Mouse (Mus musculus): ENCODE measurements around the gene Sema3a.

Gene Sema3a

GRCm38 (mm10) chr5:13318728-13319429 lies 193.7 kb downstream of the Sema3a start:
- intact Hi-C loops (cut with DNase I): no loop called here

- intact Hi-C loops (cut with DNase I): no loop called here
Observed at GRCm38 (mm10) chr5:13320138-13320537, 194.9 kb downstream of the Sema3a start.

- intact Hi-C loops (cut with DNase I): no loop called here
Observed at GRCm38 (mm10) chr5:13327281-13327680, 202.1 kb downstream of the Sema3a start.

GRCm38 (mm10) chr5:13331412-13331811 lies 206.2 kb downstream of the Sema3a start:
- intact Hi-C loops (cut with DNase I): no loop called here

- intact Hi-C loops (cut with DNase I): no loop called here
Observed at GRCm38 (mm10) chr5:13337665-13338064, 212.5 kb downstream of the Sema3a start.

GRCm38 (mm10) chr5:13347068-13347467 lies 221.9 kb downstream of the Sema3a start:
- intact Hi-C loops (cut with DNase I): no loop called here

- intact Hi-C loops (cut with DNase I): no loop called here
Observed at GRCm38 (mm10) chr5:13351611-13352010, 226.4 kb downstream of the Sema3a start.

- intact Hi-C loops (cut with DNase I): no loop called here
Observed at GRCm38 (mm10) chr5:13352995-13353394, 227.8 kb downstream of the Sema3a start.

GRCm38 (mm10) chr5:13353539-13353938 lies 228.3 kb downstream of the Sema3a start:
- intact Hi-C loops (cut with DNase I): no loop called here

- intact Hi-C loops (cut with DNase I): no loop called here
Observed at GRCm38 (mm10) chr5:13354913-13355312, 229.7 kb downstream of the Sema3a start.

GRCm38 (mm10) chr5:13358770-13359169 lies 233.6 kb downstream of the Sema3a start:
- intact Hi-C loops (cut with DNase I): no loop called here

- intact Hi-C loops (cut with DNase I): no loop called here
Observed at GRCm38 (mm10) chr5:13360711-13361110, 235.5 kb downstream of the Sema3a start.

GRCm38 (mm10) chr5:13365108-13365507 lies 239.9 kb downstream of the Sema3a start:
- intact Hi-C loops (cut with DNase I): no loop called here

- intact Hi-C loops (cut with DNase I): no loop called here
Observed at GRCm38 (mm10) chr5:13379223-13379622, 254.0 kb downstream of the Sema3a start.

- intact Hi-C loops (cut with DNase I): no loop called here
Observed at GRCm38 (mm10) chr5:13384047-13384446, 258.8 kb downstream of the Sema3a start.

- intact Hi-C loops (cut with DNase I): no loop called here
Observed at GRCm38 (mm10) chr5:13384714-13385113, 259.5 kb downstream of the Sema3a start.

GRCm38 (mm10) chr5:13386603-13387002 lies 261.4 kb downstream of the Sema3a start:
- intact Hi-C loops (cut with DNase I): no loop called here

- intact Hi-C loops (cut with DNase I): no loop called here
Observed at GRCm38 (mm10) chr5:13387679-13388078, 262.5 kb downstream of the Sema3a start.

GRCm38 (mm10) chr5:13389995-13390394 lies 264.8 kb downstream of the Sema3a start:
- intact Hi-C loops (cut with DNase I): no loop called here

GRCm38 (mm10) chr5:13405432-13405831 lies 280.2 kb downstream of the Sema3a start:
- intact Hi-C loops (cut with DNase I): loop anchor here (5.0 to 10.0 kb wide), 2 partner anchors 182 to 841 kb away; no protein-coding TSS in a partner anchor

- intact Hi-C loops (cut with DNase I): loop anchor here (5.0 to 10.0 kb wide), 2 partner anchors 181 to 841 kb away; no protein-coding TSS in a partner anchor
Observed at GRCm38 (mm10) chr5:13406131-13406530, 280.9 kb downstream of the Sema3a start.

GRCm38 (mm10) chr5:13411920-13412319 lies 286.7 kb downstream of the Sema3a start:
- intact Hi-C loops (cut with DNase I): no loop called here

- intact Hi-C loops (cut with DNase I): no loop called here
Observed at GRCm38 (mm10) chr5:13413915-13414525, 288.8 kb downstream of the Sema3a start.

Data from adrenal gland (tissue).